Mouse (Mus musculus) stomach, postnatal 0 days (tissue): ENCODE data around the gene Papss2.

ENCODE experiments used
- CTCF ChIP-seq: IDR thresholded peaks from 2 replicates; pipeline ENCODE4 v1.5.1; 2016; ENCODE audit warnings: antibody characterized with exemption, low read depth, mild to moderate bottlenecking, moderate library complexity
- EP300 ChIP-seq: optimal IDR thresholded peaks from 2 replicates; pipeline ENCODE3; 2016; ENCODE audit warnings: antibody characterized with exemption

DNA sequence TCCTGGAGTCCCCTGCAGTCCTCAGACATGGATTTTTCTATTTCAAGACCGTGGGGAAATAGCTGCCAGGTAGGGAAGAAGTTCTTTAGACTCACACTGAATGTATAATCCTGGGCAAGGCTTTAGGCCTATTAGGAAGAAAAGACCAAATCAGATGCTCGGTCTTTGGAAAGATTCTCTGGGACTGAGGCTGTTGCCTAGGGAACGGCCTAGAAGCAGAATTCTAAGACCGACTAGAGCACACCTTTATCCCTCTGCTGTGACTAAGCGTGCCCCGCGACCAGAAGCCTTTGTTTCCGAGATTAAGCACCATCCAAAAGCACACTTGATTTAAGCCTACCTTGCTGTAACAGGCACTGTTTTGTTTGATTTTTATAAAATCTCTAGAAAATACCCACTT lies 46.4 kb downstream of the Papss2 start:
- TF ChIP-seq CTCF (no peak), EP300 (no peak)
